Mouse (Mus musculus): ENCODE results near the gene Gm42791. TPM values are rescaled to one million over a fixed set of nuclear protein-coding genes. Genes with fewer than 3 reads are reported as not detected.
A peak's percentile ranks its signal among the peaks of the same experiment; 100 is the strongest.

Gene Gm42791
- polyA plus RNA-seq, 1 experiment from 2014 or later = 1.0 TPM

DNA sequence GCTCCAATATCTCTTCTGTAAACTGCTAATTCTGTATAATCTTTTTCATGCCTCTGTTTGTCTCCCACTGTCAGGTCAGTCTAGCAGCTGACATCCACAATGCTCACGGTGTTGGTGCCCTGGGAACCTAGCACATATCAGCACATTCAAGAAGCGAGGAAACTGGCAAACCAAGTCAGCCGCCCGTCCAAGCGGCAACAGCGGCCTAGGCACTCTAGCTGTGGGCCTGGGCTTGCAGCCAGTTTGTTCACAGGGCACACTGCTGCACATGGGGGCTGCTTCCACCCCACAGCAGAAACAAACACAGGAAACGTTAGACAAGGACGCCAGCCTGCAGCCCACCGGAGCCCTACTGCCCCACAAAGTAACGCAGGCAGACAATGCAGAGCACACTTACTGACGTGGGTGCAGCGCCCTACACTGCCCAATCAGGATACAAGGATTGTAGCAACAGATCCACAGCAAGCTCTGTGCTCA, 97.0 kb downstream of the Gm42791 start:
- no peaks in the 10 kb centered on the region for H3K9me3 ChIP-seq (ENCODE audit: control insufficient read depth, low read length)
- 71% methylated on average over 12 of the region's 12 CpGs for WGBS
- H3K36me3 ChIP-seq (ENCODE audit: control insufficient read depth, insufficient read depth, low read length) = no peaks in the 10 kb centered on the region
- H3K4me1 ChIP-seq (ENCODE audit: control insufficient read depth, insufficient read depth, low read length) = no peaks in the 10 kb centered on the region
- H3K4me2 ChIP-seq (ENCODE audit: low read depth, low read length) = no peak overlapping the region
- H3K27me3 ChIP-seq (replicated peaks; ENCODE audit: control insufficient read depth, insufficient read depth, low read length) = no peaks in the 10 kb centered on the region
- no peak for ATAC-seq
- no peak overlapping the region for H3K9ac ChIP-seq (ENCODE audit: low read depth, low read length)
- H3K27ac ChIP-seq (ENCODE audit: low read length) = no peak overlapping the region
- no peak overlapping the region for H3K4me3 ChIP-seq (ENCODE audit: low read length)

DNA sequence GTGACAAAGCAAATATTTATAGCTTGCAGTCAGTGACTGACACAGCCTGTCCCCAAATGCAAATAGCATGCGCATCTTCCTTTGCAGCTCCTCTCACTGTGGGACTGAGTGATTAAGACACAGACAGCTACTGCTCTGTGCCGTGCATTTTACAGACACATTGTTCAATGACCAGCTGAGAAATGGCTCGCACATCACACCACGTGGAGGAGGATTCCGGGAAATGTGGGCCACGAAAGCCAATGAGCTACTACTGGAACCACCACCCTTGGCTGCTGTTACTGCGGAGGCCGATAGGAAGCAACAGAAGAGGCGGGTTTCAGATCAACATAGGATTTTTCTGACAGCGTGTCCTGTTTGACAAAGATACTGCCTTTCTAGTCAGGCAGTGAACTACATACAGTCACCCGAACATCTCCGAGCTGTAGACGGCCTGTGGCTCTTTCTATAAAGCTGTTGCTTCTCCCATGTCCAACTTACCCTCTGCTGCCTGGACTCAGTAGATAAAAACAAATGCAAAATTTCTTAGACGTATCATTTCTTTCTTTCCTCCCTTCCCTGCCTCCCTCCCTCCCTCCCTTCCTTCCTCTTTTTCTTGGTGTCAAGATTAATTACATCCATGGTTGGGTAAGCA, 97.8 kb downstream of the Gm42791 start:
- H3K4me1 ChIP-seq (ENCODE audit: control insufficient read depth, insufficient read depth, low read length) = no peaks in the 10 kb centered on the region
- no peak overlapping the region for H3K9ac ChIP-seq (ENCODE audit: low read depth, low read length)
- H3K4me3 ChIP-seq (ENCODE audit: low read length) = no peak overlapping the region
- no peaks in the 10 kb centered on the region for H3K27me3 ChIP-seq (replicated peaks; ENCODE audit: control insufficient read depth, insufficient read depth, low read length)
- H3K9me3 ChIP-seq (ENCODE audit: control insufficient read depth, low read length) = no peaks in the 10 kb centered on the region
- H3K36me3 ChIP-seq (ENCODE audit: control insufficient read depth, insufficient read depth, low read length) = no peaks in the 10 kb centered on the region; the same call in 1 of the 2 replicates
- 74% methylated on average over 14 of the region's 14 CpGs for WGBS
- no peak overlapping the region for H3K27ac ChIP-seq (ENCODE audit: low read length)
- ATAC-seq = no peak
- H3K4me2 ChIP-seq (ENCODE audit: low read depth, low read length) = no peak overlapping the region

- ATAC-seq = no peak
- 76% methylated on average over 10 of the region's 10 CpGs for WGBS
Observed at GRCm38 (mm10) chr5:148896515-148896914, 98.4 kb downstream of the Gm42791 start.

GRCm38 (mm10) chr5:148895833-148896232, 99.1 kb downstream of the Gm42791 start:
- WGBS = 77% methylated on average over 7 of the region's 7 CpGs
- H3K4me2 ChIP-seq (ENCODE audit: low read depth, low read length) = no peak overlapping the region
- H3K9ac ChIP-seq (ENCODE audit: low read depth, low read length) = no peak overlapping the region

More at GRCm38 (mm10) chr5:148896515-148896914, 98.4 kb downstream of the Gm42791 start:
- Histone ChIP-seq H3K27ac (ENCODE audit: low read length) (no peak overlapping the region), H3K4me1 (ENCODE audit: control insufficient read depth, insufficient read depth, low read length) (no peaks in the 10 kb centered on the region), H3K4me2 (ENCODE audit: low read depth, low read length) (no peak overlapping the region), H3K27me3 (replicated peaks; ENCODE audit: control insufficient read depth, insufficient read depth, low read length) (no peaks in the 10 kb centered on the region), H3K36me3 (ENCODE audit: control insufficient read depth, insufficient read depth, low read length) (no peaks in the 10 kb centered on the region; the same call in 1 of the 2 replicates), H3K9me3 (ENCODE audit: control insufficient read depth, low read length) (no peaks in the 10 kb centered on the region), H3K4me3 (ENCODE audit: low read length) (no peak overlapping the region), H3K9ac (ENCODE audit: low read depth, low read length) (no peak overlapping the region)

DNA sequence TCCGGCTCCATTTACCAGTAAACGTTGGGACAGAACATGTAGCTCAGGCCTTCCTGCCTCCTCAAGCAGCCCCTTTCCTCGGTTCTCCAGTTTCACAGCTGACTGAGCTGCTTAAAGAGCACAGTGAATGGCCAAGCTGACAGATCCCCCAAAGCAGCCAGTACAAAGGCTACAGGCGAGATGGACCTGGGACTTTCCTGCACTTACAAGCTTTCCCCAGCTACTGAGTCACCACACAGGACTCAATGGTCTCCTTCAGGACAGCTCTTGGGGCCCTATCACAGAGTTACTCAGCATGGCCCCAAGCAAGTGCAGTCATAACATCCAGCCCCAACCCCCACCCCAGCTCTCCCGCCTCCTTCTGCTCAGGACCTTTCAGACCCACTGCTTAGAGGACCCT, 99.9 kb downstream of the Gm42791 start:
- no peak overlapping the region for H3K4me3 ChIP-seq (ENCODE audit: low read length)
- 62% methylated on average over 5 of the region's 5 CpGs for WGBS
- H3K27me3 ChIP-seq (replicated peaks; ENCODE audit: control insufficient read depth, insufficient read depth, low read length) = no peaks in the 10 kb centered on the region
- H3K9ac ChIP-seq (ENCODE audit: low read depth, low read length) = no peak overlapping the region
- H3K9me3 ChIP-seq (ENCODE audit: control insufficient read depth, low read length) = no peaks in the 10 kb centered on the region
- peak; percentile 77 for ATAC-seq
- H3K4me1 ChIP-seq (ENCODE audit: control insufficient read depth, insufficient read depth, low read length) = no peaks in the 10 kb centered on the region
- no peak overlapping the region for H3K4me2 ChIP-seq (ENCODE audit: low read depth, low read length)
- H3K36me3 ChIP-seq (ENCODE audit: control insufficient read depth, insufficient read depth, low read length) = peaks cover 1% of the 10 kb centered on the region; the same call in 1 of the 2 replicates
- H3K27ac ChIP-seq (ENCODE audit: low read length) = no peak overlapping the region

More at GRCm38 (mm10) chr5:148895833-148896232, 99.1 kb downstream of the Gm42791 start:
- Histone ChIP-seq H3K36me3 (ENCODE audit: control insufficient read depth, insufficient read depth, low read length) (no peaks in the 10 kb centered on the region; the same call in 1 of the 2 replicates), H3K9me3 (ENCODE audit: control insufficient read depth, low read length) (no peaks in the 10 kb centered on the region), H3K27me3 (replicated peaks; ENCODE audit: control insufficient read depth, insufficient read depth, low read length) (no peaks in the 10 kb centered on the region), H3K4me1 (ENCODE audit: control insufficient read depth, insufficient read depth, low read length) (no peaks in the 10 kb centered on the region), H3K4me3 (ENCODE audit: low read length) (no peak overlapping the region), H3K27ac (ENCODE audit: low read length) (no peak overlapping the region)
- no peak for ATAC-seq

- Histone ChIP-seq H3K27me3 (replicated peaks; ENCODE audit: control insufficient read depth, insufficient read depth, low read length) (no peaks in the 10 kb centered on the region), H3K4me2 (ENCODE audit: low read depth, low read length) (no peak overlapping the region), H3K36me3 (ENCODE audit: control insufficient read depth, insufficient read depth, low read length) (peaks cover 3% of the 10 kb centered on the region; the same call in 1 of the 2 replicates), H3K4me1 (ENCODE audit: control insufficient read depth, insufficient read depth, low read length) (no peaks in the 10 kb centered on the region), H3K27ac (ENCODE audit: low read length) (no peak overlapping the region), H3K4me3 (ENCODE audit: low read length) (no peak overlapping the region), H3K9ac (ENCODE audit: low read depth, low read length) (no peak overlapping the region), H3K9me3 (ENCODE audit: control insufficient read depth, low read length) (no peaks in the 10 kb centered on the region)
- ATAC-seq = no peak
- WGBS = 98% methylated on average over 4 of the region's 4 CpGs
Observed at GRCm38 (mm10) chr5:148890237-148890636, 104.7 kb downstream of the Gm42791 start.

GRCm38 (mm10) chr5:148888032-148888431, 106.9 kb downstream of the Gm42791 start:
- H3K27ac ChIP-seq (ENCODE audit: low read length) = no peak overlapping the region
- no peaks in the 10 kb centered on the region for H3K9me3 ChIP-seq (ENCODE audit: control insufficient read depth, low read length)
- ATAC-seq = no peak
- 91% methylated on average over 6 of the region's 6 CpGs for WGBS
- no peaks in the 10 kb centered on the region for H3K4me1 ChIP-seq (ENCODE audit: control insufficient read depth, insufficient read depth, low read length)
- H3K9ac ChIP-seq (ENCODE audit: low read depth, low read length) = no peak overlapping the region
- H3K27me3 ChIP-seq (replicated peaks; ENCODE audit: control insufficient read depth, insufficient read depth, low read length) = no peaks in the 10 kb centered on the region
- H3K4me3 ChIP-seq (ENCODE audit: low read length) = no peak overlapping the region
- H3K4me2 ChIP-seq (ENCODE audit: low read depth, low read length) = no peak overlapping the region
- H3K36me3 ChIP-seq (ENCODE audit: control insufficient read depth, insufficient read depth, low read length) = peaks cover 3% of the 10 kb centered on the region; the same call in 1 of the 2 replicates

DNA sequence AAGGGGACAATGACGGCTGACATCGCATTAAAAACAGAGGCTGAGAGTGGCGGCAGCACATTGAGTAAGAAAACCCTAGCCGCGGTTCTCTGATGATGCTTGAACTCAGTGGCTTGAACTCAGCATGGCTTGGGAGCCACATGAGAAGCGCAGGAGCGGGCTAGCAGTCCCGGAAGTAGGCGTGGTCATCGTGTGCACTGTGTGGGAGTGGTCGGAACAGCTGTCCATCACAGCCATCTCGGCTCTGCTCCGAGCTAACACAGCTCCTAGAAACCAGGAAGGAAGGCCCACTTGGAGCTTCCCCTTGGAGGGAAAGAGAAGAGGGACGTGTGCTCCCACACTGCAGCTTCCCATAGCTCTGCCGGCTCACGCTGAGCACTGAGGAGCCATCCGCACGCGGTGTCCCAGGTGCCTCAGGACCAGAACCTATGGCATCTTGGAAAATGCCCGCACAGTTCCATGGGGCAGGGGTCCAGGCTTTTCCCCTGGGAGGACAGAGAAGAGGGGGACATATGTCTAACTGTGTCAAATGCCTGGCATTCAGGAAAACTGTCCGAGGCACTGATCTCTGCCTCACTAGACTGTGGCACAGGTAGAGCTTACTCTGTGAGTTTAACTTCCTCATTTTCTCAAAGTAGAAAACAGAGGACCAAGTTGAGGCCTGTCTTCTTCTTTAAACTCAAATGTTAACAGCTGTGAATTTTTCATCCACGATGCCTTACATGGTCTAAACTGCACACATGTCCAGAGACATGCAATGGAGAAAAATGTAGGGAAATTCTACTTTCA, 108.9 kb downstream of the Gm42791 start:
- H3K27ac ChIP-seq (ENCODE audit: low read length) = no peak overlapping the region
- H3K4me2 ChIP-seq (ENCODE audit: low read depth, low read length) = peak overlapping the region; percentile 40
- peak overlapping the region; percentile 2; the same call in 1 of the 2 replicates for H3K4me3 ChIP-seq (ENCODE audit: low read length)
- peak; percentile 99 for ATAC-seq
- 38% methylated on average over 22 of the region's 22 CpGs for WGBS
- H3K9me3 ChIP-seq (ENCODE audit: control insufficient read depth, low read length) = no peaks in the 10 kb centered on the region
- peaks cover 3% of the 10 kb centered on the region; the same call in 1 of the 2 replicates for H3K36me3 ChIP-seq (ENCODE audit: control insufficient read depth, insufficient read depth, low read length)
- 0 out of 2 replicates have a peak overlapping the region, but pooled peaks have one; percentile 1 for H3K9ac ChIP-seq (ENCODE audit: low read depth, low read length)
- no peaks in the 10 kb centered on the region for H3K4me1 ChIP-seq (ENCODE audit: control insufficient read depth, insufficient read depth, low read length)
- H3K27me3 ChIP-seq (replicated peaks; ENCODE audit: control insufficient read depth, insufficient read depth, low read length) = no peaks in the 10 kb centered on the region

DNA sequence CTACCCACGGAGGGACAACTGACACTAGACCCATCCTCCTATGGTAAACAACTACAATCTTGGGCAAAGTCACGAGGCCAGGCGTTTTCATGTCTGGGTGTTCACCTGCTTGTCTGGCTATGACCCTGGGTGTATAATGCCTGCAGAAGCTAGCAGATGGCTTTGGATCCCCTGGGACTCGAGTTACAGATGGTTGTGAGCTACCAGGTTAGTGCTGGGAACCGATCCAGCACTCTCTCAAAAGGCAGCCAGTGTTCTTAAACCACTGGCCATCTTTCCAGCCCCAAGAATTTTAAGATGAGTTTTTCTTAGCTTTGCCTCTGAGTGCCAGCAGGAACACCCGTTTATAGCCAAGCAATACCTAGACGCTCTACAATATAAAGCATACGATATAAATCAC, 111.3 kb downstream of the Gm42791 start:
- 77% methylated on average over 8 of the region's 8 CpGs for WGBS
- H3K4me1 ChIP-seq (ENCODE audit: control insufficient read depth, insufficient read depth, low read length) = no peaks in the 10 kb centered on the region
- H3K9ac ChIP-seq (ENCODE audit: low read depth, low read length) = no peak overlapping the region
- H3K4me3 ChIP-seq (ENCODE audit: low read length) = no peak overlapping the region
- H3K27me3 ChIP-seq (replicated peaks; ENCODE audit: control insufficient read depth, insufficient read depth, low read length) = no peaks in the 10 kb centered on the region
- H3K27ac ChIP-seq (ENCODE audit: low read length) = no peak overlapping the region
- H3K36me3 ChIP-seq (ENCODE audit: control insufficient read depth, insufficient read depth, low read length) = peaks cover 5% of the 10 kb centered on the region; the same call in 1 of the 2 replicates
- H3K4me2 ChIP-seq (ENCODE audit: low read depth, low read length) = no peak overlapping the region
- no peak for ATAC-seq
- 0 out of 2 replicates have a peak, but pooled peaks cover 3% of the 10 kb centered on the region for H3K9me3 ChIP-seq (ENCODE audit: control insufficient read depth, low read length)

Measured in intestine, embryonic 16.5 days (tissue).